Mouse (Mus musculus) splenic B cell, adult 2 months (primary cell): ENCODE results near the gene Armc2.
A peak's percentile ranks its signal among the peaks of the same experiment; 100 is the strongest.
"Not testable (repeated sequence)": the region's sequence is repeated elsewhere in the genome, so short reads cannot be mapped to it uniquely, and the experiment has no call there.

Source experiments
- DNase-seq: peaks from one replicate; pipeline ENCODE4 v3.0.0-alpha.2; 2011; ENCODE audit warnings: low read depth, low spot score
- H3K27me3 ChIP-seq: 2 replicates; pipeline ENCODE4 v1.6.1; 2012; ENCODE audit warnings: mild to moderate bottlenecking, low read length, moderate library complexity, mixed read lengths; ENCODE audit not compliant: control insufficient read depth, poor library complexity, insufficient read depth, severe bottlenecking
- H3K36me3 ChIP-seq: 2 replicates; pipeline ENCODE4 v1.6.1; 2012; ENCODE audit warnings: mild to moderate bottlenecking, low read length, moderate library complexity, mixed read lengths; ENCODE audit not compliant: control insufficient read depth, poor library complexity, insufficient read depth, severe bottlenecking

The Armc2 gene

GRCm38 (mm10) chr10:41967915-41968635 lies 50.2 kb downstream of the Armc2 start:
- DNase-seq, result no peak
- no peaks in the 10 kb centered on the region for H3K27me3 ChIP-seq

GRCm38 (mm10) chr10:41962725-41963124 lies 55.5 kb downstream of the Armc2 start:
- peak; percentile 93 for DNase-seq
- Histone ChIP-seq H3K27me3 (no peaks in the 10 kb centered on the region), H3K36me3 (no peaks in the 10 kb centered on the region)

More at GRCm38 (mm10) chr10:41967915-41968635, 50.2 kb downstream of the Armc2 start:
- H3K36me3 ChIP-seq, result no peaks in the 10 kb centered on the region

- no peak for DNase-seq
- H3K27me3 ChIP-seq, result no peaks in the 10 kb centered on the region
- no peaks in the 10 kb centered on the region for H3K36me3 ChIP-seq
Measured at GRCm38 (mm10) chr10:41959808-41960207, 58.4 kb downstream of the Armc2 start.

- Histone ChIP-seq H3K27me3 (no peaks in the 10 kb centered on the region), H3K36me3 (no peaks in the 10 kb centered on the region)
- no peak for DNase-seq
Measured at GRCm38 (mm10) chr10:41958677-41959274, 59.5 kb downstream of the Armc2 start.

GRCm38 (mm10) chr10:41957421-41958225 lies 60.6 kb downstream of the Armc2 start:
- Histone ChIP-seq H3K36me3 (no peaks in the 10 kb centered on the region), H3K27me3 (no peaks in the 10 kb centered on the region)
- no peak for DNase-seq

- DNase-seq, result peak; percentile 15
- Histone ChIP-seq H3K36me3 (no peaks in the 10 kb centered on the region), H3K27me3 (no peaks in the 10 kb centered on the region)
Measured at GRCm38 (mm10) chr10:41953528-41953864, 64.7 kb downstream of the Armc2 start.

GRCm38 (mm10) chr10:41952850-41953527 lies 65.3 kb downstream of the Armc2 start:
- DNase-seq, result no peak
- no peaks in the 10 kb centered on the region for H3K36me3 ChIP-seq
- H3K27me3 ChIP-seq, result no peaks in the 10 kb centered on the region

- H3K36me3 ChIP-seq, H3K27me3 ChIP-seq, DNase-seq: not testable (repeated sequence)
Measured at GRCm38 (mm10) chr10:41952354-41952753, 65.9 kb downstream of the Armc2 start.

- no peaks in the 10 kb centered on the region for H3K27me3 ChIP-seq
Measured at GRCm38 (mm10) chr10:41939090-41939489, 79.2 kb downstream of the Armc2 start.

GRCm38 (mm10) chr10:41937176-41937575 lies 81.1 kb downstream of the Armc2 start:
- no peaks in the 10 kb centered on the region for H3K36me3 ChIP-seq
- no peaks in the 10 kb centered on the region for H3K27me3 ChIP-seq
- peak; percentile 70 for DNase-seq

More at GRCm38 (mm10) chr10:41939090-41939489, 79.2 kb downstream of the Armc2 start:
- no peaks in the 10 kb centered on the region for H3K36me3 ChIP-seq
- DNase-seq, result no peak

GRCm38 (mm10) chr10:41936100-41936499 lies 82.1 kb downstream of the Armc2 start:
- no peak for DNase-seq
- no peaks in the 10 kb centered on the region for H3K27me3 ChIP-seq
- H3K36me3 ChIP-seq, result no peaks in the 10 kb centered on the region

GRCm38 (mm10) chr10:41935476-41935829 lies 82.8 kb downstream of the Armc2 start:
- no peaks in the 10 kb centered on the region for H3K36me3 ChIP-seq
- no peaks in the 10 kb centered on the region for H3K27me3 ChIP-seq
- DNase-seq, result no peak

- no peaks in the 10 kb centered on the region for H3K27me3 ChIP-seq
- no peaks in the 10 kb centered on the region for H3K36me3 ChIP-seq
- DNase-seq, result no peak
Measured at GRCm38 (mm10) chr10:41934633-41935475, 83.4 kb downstream of the Armc2 start.

GRCm38 (mm10) chr10:41933536-41933935 lies 84.7 kb downstream of the Armc2 start:
- H3K27me3 ChIP-seq, result no peaks in the 10 kb centered on the region
- peak; percentile 69 for DNase-seq
- H3K36me3 ChIP-seq, result no peaks in the 10 kb centered on the region
